Mouse (Mus musculus) stomach, embryonic 14.5 days (tissue): ENCODE data around the gene Nabp1. TPM values are rescaled to one million over a fixed set of nuclear protein-coding genes. Genes with fewer than 3 reads are reported as not detected.

Experiments
- ATAC-seq: fragments of 200-750 bp; cut with Nextera tagmentation; 2 replicates; pipeline ENCODE4 v1.8.0; 2017; ENCODE audit warnings: low read depth, moderate TSS enrichment; ENCODE audit not compliant: insufficient number of reproducible peaks, insufficient read depth, low FRiP score
- H3K27ac ChIP-seq: fragments of 300-500 bp; sonication (generic); 2 replicates; pipeline ENCODE4 v1.5.1; 2014; ENCODE audit warnings: mild to moderate bottlenecking, low read length, moderate library complexity, mixed read lengths
- H3K27me3 ChIP-seq: fragments of 300-500 bp; sonication (generic); 2 replicates; pipeline ENCODE4 v1.6.1; 2014; ENCODE audit warnings: low read length, control low read depth, mixed read lengths; ENCODE audit not compliant: control insufficient read depth, insufficient read depth
- H3K36me3 ChIP-seq: fragments of 300-500 bp; sonication (generic); 2 replicates; pipeline ENCODE4 v1.6.1; 2014; ENCODE audit warnings: mild to moderate bottlenecking, control low read depth, low read length, moderate library complexity, mixed read lengths; ENCODE audit not compliant: control insufficient read depth, insufficient read depth
- H3K4me1 ChIP-seq: fragments of 300-500 bp; sonication (generic); 2 replicates; pipeline ENCODE4 v1.6.1; 2014; ENCODE audit warnings: low read length, control low read depth, mixed read lengths; ENCODE audit not compliant: control insufficient read depth, insufficient read depth
- H3K4me2 ChIP-seq: fragments of 300-500 bp; sonication (generic); replicated peaks from 2 replicates; pipeline ENCODE4 v1.6.1; 2014; ENCODE audit warnings: low read depth, low read length, control low read depth
- H3K4me3 ChIP-seq: fragments of 300-500 bp; sonication (generic); 2 replicates; pipeline ENCODE4 v1.5.1; 2014; ENCODE audit warnings: low read depth, low read length, control low read depth
- H3K9ac ChIP-seq: fragments of 300-500 bp; sonication (generic); replicated peaks from 2 replicates; pipeline ENCODE4 v1.6.1; 2014; ENCODE audit warnings: low read depth, mild to moderate bottlenecking, control low read depth, low read length, moderate library complexity, mixed read lengths
- H3K9me3 ChIP-seq: fragments of 300-500 bp; sonication (generic); 2 replicates; pipeline ENCODE4 v1.6.1; 2016; ENCODE audit warnings: low read depth, low read length, control low read depth; ENCODE audit not compliant: control insufficient read depth
- WGBS: fragments of 180-500 bp; shearing (Covaris S2); extraction: QIAGEN DNeasy Blood & Tissue Kit; methylation state at CpG from one replicate; pipeline ENCODE4 v1.1.7; 2014; 5-methylcytosine and 5-hydroxymethylcytosine counted together
- polyA plus RNA-seq: library from polyadenylated mRNA; unstranded; fragments of >200 nt; fragmentation: Nextera tagmentation; extraction: Ambion mirVana; gene quantifications from 2 replicates; pipeline ENCODE4 v1.2.1, GENCODE M21; 2014

Nabp1 gene
- polyA plus RNA-seq, 1 experiment from 2014 or later, result 12.6 TPM

DNA sequence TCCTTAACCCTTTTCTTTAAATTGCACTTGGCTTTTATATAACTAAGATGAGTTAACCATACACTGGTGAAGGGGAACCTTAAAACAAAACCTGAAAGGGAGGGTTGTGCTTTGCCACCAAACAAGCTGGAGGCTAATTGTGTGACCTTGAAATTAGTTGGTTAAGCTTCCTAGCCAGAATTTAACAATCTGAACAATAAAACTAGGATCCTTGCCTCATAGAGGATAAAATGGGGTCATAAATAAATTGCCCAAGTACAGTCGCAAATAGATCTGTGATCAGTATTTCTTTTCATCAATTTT lies 753 bp upstream of the Nabp1 start:
- peak overlapping the region; percentile 65 for H3K4me3 ChIP-seq
- peak overlapping the region; percentile 52 for H3K4me2 ChIP-seq
- ATAC-seq, result no peak
- H3K27me3 ChIP-seq, result no peaks in the 10 kb centered on the region
- H3K36me3 ChIP-seq, result no peaks in the 10 kb centered on the region
- H3K9ac ChIP-seq, result peak overlapping the region; percentile 2; the same call in 1 of the 2 replicates
- no peak overlapping the region for H3K27ac ChIP-seq
- no peaks in the 10 kb centered on the region for H3K9me3 ChIP-seq
- WGBS, result 74% methylated on average over 1 of the region's 1 CpGs
- H3K4me1 ChIP-seq, result no peaks in the 10 kb centered on the region; the same call in 1 of the 2 replicates

DNA sequence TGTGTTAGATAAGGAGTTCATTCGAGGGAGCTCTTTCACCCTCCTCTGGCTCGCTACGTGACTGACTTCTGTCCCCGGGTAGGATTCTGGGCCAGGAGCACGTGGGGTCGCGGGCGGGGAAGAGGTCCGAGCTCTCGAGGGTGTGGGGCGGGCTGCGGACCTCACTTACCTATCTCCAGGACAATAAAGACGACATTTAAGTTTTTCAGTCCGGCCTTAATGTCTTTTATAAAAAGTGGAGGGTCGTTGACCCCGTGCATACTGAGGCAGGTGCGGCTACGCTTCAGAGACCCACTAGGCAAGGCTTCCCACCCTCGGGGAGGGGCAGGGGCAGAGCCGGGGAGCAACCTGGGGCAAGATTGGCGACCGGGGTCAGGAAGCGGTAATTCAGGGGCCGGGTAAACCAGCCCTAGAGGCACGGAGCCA lies 556 bp downstream of the Nabp1 start:
- H3K4me1 ChIP-seq, result no peaks in the 10 kb centered on the region; the same call in 1 of the 2 replicates
- H3K4me2 ChIP-seq, result peak overlapping the region; percentile 98
- H3K9me3 ChIP-seq, result no peaks in the 10 kb centered on the region
- H3K27me3 ChIP-seq, result no peaks in the 10 kb centered on the region
- H3K9ac ChIP-seq, result peak overlapping the region; percentile 71
- ATAC-seq, result 0 out of 2 replicates have a peak, but pooled peaks have one; percentile 5
- no peaks in the 10 kb centered on the region for H3K36me3 ChIP-seq
- peak overlapping the region; percentile 78; the same call in 1 of the 2 replicates for H3K27ac ChIP-seq
- under 1% methylated on average over 25 of the region's 25 CpGs for WGBS
- peak overlapping the region; percentile 65 for H3K4me3 ChIP-seq

DNA sequence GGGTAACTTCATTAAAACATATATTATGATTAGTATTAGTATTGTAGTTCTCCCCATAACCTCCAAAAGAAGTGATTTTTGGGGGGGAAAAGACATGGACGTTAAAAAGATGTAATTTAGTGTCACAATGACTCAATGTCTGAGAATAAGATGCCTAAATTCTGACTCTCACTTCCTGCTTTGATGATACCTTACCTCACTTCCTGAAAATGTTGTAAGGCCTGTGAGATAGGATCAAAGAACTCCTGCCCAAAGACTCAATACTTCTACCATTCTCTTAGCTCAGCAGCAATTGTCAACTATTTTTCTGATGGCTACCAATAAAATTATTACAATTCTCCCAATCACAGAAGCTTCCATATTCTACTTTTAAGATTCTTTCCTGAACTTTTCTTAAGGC lies 1.8 kb downstream of the Nabp1 start:
- Histone ChIP-seq H3K36me3 (peaks cover 4% of the 10 kb centered on the region; the same call in 1 of the 2 replicates), H3K4me1 (no peaks in the 10 kb centered on the region; the same call in 1 of the 2 replicates), H3K27ac (no peak overlapping the region), H3K9ac (no peak overlapping the region), H3K9me3 (no peaks in the 10 kb centered on the region), H3K27me3 (no peaks in the 10 kb centered on the region), H3K4me2 (no peak overlapping the region), H3K4me3 (no peak overlapping the region; the same call in 1 of the 2 replicates)
- WGBS, result 72% methylated on average over 1 of the region's 1 CpGs
- ATAC-seq, result no peak

DNA sequence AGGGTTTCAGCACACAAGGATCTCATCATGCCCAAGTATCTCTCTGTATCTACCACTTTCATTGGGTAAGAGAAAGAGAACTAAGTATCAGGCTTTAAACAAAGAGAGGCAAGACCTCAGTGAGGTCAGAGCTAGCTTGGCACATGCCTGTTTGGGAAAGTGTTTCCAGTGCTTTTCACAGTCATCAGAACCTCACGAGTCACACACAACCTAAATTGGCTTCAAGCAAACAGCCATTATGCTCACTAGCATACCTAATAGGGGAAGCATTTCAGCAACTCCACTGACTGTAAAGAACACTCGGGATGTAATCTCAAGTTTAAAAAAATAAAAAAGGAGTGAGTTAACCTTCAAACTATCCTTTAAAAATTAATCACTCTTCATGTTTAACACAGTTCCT lies 10.1 kb downstream of the Nabp1 start:
- Histone ChIP-seq H3K4me2 (no peak overlapping the region), H3K36me3 (peaks cover 4% of the 10 kb centered on the region; the same call in 1 of the 2 replicates), H3K9me3 (no peaks in the 10 kb centered on the region), H3K4me3 (no peak overlapping the region), H3K27ac (no peak overlapping the region), H3K9ac (no peak overlapping the region), H3K27me3 (no peaks in the 10 kb centered on the region), H3K4me1 (no peaks in the 10 kb centered on the region)
- WGBS, result 44% methylated on average over 2 of the region's 2 CpGs
- ATAC-seq, result no peak

DNA sequence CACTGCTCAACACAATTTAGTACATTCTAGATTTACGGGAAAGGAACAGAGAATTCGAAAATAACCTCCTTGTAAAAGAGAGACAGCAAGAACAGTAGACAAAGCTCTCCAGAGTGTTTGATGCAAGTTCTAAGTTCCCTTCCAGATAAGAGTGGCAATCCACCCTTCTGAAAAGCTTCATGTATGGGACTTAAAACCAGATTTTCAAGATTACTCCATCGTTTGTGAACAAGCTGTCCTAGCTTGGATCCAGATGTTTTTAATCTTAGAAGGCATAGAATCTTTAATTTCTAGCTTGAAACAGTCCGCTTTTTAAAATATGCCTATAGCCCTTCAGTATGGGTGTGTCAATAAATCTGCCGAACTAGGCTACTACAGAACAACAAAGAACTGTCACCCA lies 11.0 kb downstream of the Nabp1 start:
- Histone ChIP-seq H3K9ac (no peak overlapping the region), H3K4me3 (no peak overlapping the region), H3K27me3 (no peaks in the 10 kb centered on the region), H3K27ac (no peak overlapping the region), H3K4me1 (no peaks in the 10 kb centered on the region), H3K4me2 (no peak overlapping the region), H3K9me3 (no peaks in the 10 kb centered on the region), H3K36me3 (peaks cover 4% of the 10 kb centered on the region; the same call in 1 of the 2 replicates)
- WGBS, result 74% methylated on average over 5 of the region's 5 CpGs
- no peak for ATAC-seq

DNA sequence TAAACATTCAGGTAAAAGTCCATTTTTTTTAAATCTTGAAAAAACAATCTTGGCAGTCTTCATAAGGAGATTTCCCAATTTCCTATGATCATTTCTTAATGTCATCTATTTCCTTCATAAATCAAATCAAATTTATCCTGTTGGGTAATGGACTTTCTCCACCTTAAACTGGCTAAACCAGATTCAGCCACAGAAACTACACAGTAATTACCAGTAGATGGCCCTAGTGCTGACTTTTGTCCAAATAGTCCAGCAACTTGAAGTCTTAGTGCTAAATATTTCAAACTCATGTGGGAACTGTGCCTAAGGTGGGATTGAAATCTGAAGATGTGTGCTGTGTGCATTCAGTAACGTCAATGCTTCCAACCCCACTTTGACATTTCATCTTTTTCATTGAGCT lies 11.8 kb downstream of the Nabp1 start:
- no peak overlapping the region for H3K4me3 ChIP-seq
- no peak overlapping the region for H3K9ac ChIP-seq
- 37% methylated on average over 1 of the region's 1 CpGs for WGBS
- no peak for ATAC-seq
- no peaks in the 10 kb centered on the region for H3K4me1 ChIP-seq
- H3K4me2 ChIP-seq, result no peak overlapping the region
- H3K9me3 ChIP-seq, result no peaks in the 10 kb centered on the region
- H3K27me3 ChIP-seq, result no peaks in the 10 kb centered on the region
- no peak overlapping the region for H3K27ac ChIP-seq
- no peaks in the 10 kb centered on the region for H3K36me3 ChIP-seq

DNA sequence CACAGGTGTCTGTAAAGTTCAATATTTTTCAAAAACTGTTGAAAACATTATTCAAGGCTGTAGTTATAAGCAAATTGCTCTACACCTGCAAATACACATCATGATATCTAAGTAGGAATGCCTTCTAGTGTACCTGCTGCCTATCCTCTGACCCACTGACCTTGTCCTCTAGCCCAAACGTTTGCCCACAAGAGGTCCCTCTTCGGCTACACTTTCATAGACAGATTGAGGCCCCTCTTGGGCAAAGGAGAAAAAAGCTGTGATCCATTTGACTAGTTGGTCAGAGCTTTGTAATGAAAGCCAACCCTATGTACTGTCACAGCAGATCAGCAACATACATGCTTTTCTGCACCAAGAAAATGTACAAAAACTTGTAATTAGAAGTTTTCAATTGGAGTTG lies 12.9 kb downstream of the Nabp1 start:
- ATAC-seq, result no peak
- H3K9ac ChIP-seq, result no peak overlapping the region
- H3K4me2 ChIP-seq, result no peak overlapping the region

DNA sequence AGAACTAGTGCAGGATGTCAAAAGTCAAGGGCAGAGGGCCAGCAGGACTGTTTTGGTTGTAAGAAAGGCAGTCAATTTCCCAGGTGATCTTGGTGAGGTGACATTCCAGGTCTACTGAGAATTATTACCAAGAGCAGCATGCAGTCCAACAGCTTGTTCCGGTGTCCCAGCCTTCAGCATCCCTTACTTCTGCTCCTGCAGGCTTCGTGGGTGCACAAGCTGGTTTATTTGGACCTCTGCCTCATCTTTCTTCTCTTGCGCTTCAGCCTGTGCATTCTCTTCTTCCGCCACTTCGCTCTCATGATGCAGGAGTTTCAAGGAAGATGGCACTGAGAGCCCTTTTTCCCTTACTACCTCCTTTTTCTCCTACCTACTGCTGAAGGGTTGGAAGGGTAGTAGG lies 15.2 kb downstream of the Nabp1 start:
- 77% methylated on average over 5 of the region's 5 CpGs for WGBS
- Histone ChIP-seq H3K36me3 (no peaks in the 10 kb centered on the region), H3K4me1 (no peaks in the 10 kb centered on the region), H3K9ac (no peak overlapping the region), H3K4me3 (no peak overlapping the region), H3K27me3 (no peaks in the 10 kb centered on the region), H3K9me3 (no peaks in the 10 kb centered on the region), H3K27ac (no peak overlapping the region), H3K4me2 (no peak overlapping the region)
- no peak for ATAC-seq

More for the DNA sequence above, 12.9 kb downstream of the Nabp1 start:
- Histone ChIP-seq H3K4me3 (no peak overlapping the region), H3K27me3 (no peaks in the 10 kb centered on the region), H3K36me3 (no peaks in the 10 kb centered on the region), H3K4me1 (no peaks in the 10 kb centered on the region), H3K27ac (no peak overlapping the region), H3K9me3 (no peaks in the 10 kb centered on the region)
- WGBS, result 35% methylated on average over 2 of the region's 2 CpGs

DNA sequence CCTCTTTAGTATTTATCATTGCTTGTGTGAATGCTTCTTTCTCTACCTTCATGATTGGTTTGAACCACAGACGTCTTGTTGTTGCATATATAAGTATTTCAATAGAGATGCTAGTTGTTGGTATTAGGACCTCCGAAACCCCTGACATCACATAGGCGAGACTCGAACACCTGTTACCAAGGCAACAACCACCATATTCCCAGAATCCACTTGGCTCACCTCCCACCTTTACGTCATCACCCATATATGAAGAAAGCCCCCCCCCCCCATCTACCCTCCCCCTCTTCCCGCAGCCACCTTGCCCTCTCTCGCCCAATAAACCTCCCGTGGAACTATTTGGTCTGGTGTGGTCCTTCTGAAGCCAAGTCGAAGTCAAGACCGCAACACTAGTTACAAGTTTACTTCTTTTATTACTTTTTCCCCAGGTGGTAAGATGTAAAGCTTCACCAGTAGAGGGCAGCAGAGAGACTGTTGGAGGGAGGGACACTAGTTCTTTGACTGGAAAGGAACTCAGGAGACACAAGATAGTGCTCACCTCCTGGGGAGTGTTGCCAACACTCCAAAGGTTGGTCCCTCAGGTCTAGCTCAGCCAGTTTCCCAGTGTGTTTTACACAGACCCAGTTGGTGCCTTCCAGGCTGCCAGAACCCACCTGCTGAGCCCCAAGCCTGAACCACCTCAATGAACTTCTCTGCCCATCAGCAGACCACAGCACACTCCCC lies 19.3 kb downstream of the Nabp1 start:
- no peak for ATAC-seq
- no peak overlapping the region for H3K27ac ChIP-seq
- H3K4me1 ChIP-seq, result peaks cover 4% of the 10 kb centered on the region; the same call in 1 of the 2 replicates
- no peak overlapping the region for H3K4me3 ChIP-seq
- no peaks in the 10 kb centered on the region for H3K36me3 ChIP-seq
- no peaks in the 10 kb centered on the region for H3K27me3 ChIP-seq
- no peak overlapping the region for H3K4me2 ChIP-seq
- H3K9ac ChIP-seq, result no peak overlapping the region
- H3K9me3 ChIP-seq, result no peaks in the 10 kb centered on the region
- WGBS, result 71% methylated on average over 10 of the region's 10 CpGs
